Mouse (Mus musculus) urinary bladder, adult 2 months (tissue): ENCODE results near the gene Pitpnm3. TPM values are rescaled to one million over a fixed set of nuclear protein-coding genes. Genes with fewer than 3 reads are reported as not detected.

ENCODE experiments used
- DNase-seq: peaks from one replicate; pipeline ENCODE4 v3.0.0; 2022; ENCODE audit warnings: low spot score
- polyA plus RNA-seq: library from polyadenylated mRNA; depleted of rRNA; stranded (reverse); fragments of >200 nt; gene quantifications from 2 replicates; pipeline ENCODE4 v1.2.3, GENCODE M21; 2012

The Pitpnm3 gene
- polyA plus RNA-seq, 1 experiment, result 9.9 TPM

GRCm38 (mm10) chr11:72050895-72051858, 84.4 kb downstream of the Pitpnm3 start:
- DNase-seq, result no peak

DNA sequence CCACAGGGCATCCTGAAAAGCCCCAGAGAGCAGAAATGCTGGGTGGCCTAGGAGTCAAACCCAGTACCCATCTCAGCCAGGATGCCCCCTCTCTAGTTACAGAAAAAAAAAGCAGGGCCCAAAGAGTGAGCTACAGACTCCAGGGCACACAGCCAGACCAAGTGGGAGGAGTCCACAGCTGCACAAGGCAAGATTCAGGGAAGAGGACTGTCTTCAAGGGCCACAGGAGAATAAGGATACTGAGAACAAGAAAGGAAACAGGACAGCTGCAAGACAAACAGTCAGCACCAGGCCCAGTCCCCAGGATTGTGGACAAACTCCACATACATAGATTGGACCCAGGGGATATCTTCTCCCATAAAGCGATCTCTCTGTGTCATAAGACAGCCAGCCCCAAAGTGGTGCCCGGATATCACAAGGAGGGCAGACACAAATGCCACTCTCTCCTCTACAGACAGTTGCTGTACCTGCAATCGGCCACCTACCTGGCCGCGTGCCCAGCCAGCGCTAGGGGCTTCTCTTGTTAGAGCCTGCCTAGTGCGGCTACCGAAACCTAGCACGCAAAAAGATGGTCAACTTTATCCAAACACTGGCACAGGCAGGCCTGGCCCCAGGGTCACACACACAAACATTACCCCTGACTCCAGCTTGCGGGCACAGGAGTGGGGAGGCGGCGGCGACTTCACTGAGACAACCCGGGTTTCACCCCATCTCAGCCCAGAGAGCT, 85.2 kb downstream of the Pitpnm3 start:
- DNase-seq, result no peak

GRCm38 (mm10) chr11:72049171-72049759, 86.3 kb downstream of the Pitpnm3 start:
- DNase-seq, result no peak

- no peak for DNase-seq
These were observed 86.8 kb downstream of the Pitpnm3 start for GRCm38 (mm10) chr11:72048730-72049129.

- DNase-seq, result no peak
These were observed 91.3 kb downstream of the Pitpnm3 start for GRCm38 (mm10) chr11:72044231-72044630.

DNA sequence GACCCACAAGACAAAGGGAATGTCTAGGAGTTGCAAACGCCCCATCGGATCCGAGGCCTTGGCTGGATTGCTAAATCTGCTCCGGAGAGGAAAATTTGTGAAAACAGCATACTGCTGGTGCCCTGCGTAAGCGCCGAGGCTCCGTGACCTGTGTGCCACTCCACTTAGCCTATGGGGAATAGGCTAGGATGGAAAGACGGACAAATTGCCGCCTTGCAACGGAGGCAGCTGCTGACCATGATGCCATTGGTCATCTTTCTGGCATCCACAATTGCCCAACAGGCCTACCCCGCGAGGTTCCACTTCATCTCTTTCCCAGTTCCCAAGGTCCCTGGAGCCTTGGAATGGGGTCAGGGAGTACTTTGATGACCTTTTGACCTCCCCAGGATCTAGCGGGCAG, 92.9 kb downstream of the Pitpnm3 start:
- no peak for DNase-seq

DNA sequence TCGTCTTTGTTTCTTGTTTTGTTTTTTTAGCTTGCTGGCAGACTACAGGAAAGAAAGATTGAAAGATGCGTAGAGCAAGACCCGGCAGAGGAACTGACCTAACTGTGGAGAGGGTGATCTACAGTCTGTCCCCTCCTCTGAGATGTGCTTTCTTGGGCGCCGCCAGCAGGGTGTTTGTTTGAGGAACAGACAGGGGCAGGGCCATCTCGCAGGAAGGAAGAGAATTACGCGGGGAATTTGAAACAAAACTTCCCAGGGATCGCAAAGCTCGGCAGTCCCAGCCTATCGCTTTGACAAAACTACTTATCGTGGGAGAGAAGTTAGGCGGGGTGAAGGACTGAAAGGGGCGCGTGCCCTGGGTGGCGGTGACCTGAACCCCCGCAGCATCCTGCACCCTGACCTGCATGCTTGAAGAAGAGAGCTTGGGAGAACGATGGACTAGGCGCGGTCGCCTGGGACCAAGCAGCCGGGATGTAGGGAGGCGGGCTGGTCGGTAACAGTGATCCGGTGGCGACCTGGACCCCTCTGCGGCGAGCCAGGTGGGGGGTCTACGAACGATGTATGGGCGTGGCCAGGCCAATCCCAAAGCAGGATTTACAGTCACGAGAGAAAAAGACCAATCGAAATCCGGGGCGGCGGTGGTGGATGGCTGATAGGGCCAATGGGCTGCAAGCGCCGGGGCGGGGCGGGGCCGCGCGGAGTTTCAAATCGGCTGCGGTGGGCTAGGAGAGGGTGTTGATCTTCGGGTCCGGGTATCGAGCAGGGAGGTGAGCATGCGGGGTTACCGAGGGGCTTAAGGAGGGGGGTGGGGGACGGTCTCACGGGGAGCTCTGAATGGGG, 93.6 kb downstream of the Pitpnm3 start, which contains the start of gene Pimreg:
Gene Pimreg, plus strand, starts transcription at position 265 of the 840 bp plus-strand sequence.
- peak; percentile 56 for DNase-seq

DNA sequence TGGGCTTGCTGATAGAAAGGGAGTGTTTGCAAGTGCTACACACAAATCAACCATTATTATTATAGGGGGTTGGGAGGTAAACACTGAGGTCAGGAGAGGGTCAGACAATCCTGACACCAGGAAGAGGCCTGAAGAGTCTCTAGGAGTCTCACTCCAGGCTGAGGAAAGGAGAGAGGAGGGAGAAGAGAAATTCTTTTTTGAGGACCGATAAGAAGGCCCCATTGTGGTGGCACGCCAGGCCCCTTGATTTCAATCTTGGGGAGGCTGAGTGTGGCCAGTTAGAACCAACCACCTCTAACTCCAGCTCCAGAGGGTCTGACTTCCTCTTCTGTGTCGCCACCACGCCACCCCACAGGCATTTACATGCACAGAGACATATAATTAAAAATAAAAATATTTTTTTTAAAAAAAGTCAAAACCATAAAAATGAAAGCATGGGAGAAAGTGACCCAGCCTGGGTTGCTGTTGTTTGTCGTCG, 94.2 kb downstream of the Pitpnm3 start:
- no peak for DNase-seq

GRCm38 (mm10) chr11:72039599-72040386, 95.8 kb downstream of the Pitpnm3 start:
- DNase-seq, result no peak

- peak; percentile 35 for DNase-seq
These were observed 97.6 kb downstream of the Pitpnm3 start for GRCm38 (mm10) chr11:72037996-72038395.

GRCm38 (mm10) chr11:72037409-72037808, 98.2 kb downstream of the Pitpnm3 start, which contains the start of gene Aipl1:
TSS of gene Aipl1 (minus strand) at chr11:72037509.
- no peak for DNase-seq

DNA sequence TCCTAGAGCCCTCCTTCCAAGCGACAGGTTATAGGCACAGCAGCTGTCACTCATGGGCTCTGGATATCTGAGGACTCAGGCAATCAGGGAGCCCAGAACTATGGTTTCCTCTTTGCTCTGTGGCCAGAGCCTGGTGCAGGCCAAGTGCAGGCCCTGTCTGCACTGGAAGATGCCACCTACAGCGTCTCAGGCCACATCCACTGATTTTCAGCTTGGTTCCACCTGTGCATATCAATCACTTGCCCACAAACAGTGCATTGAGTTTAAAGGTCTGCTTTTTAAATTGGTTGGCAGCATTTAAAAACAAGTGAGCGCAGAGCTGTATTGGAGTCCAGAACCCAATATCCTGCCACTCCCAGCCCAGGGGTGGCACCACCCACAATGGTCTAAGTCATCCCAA, 103.0 kb downstream of the Pitpnm3 start:
- DNase-seq, result no peak

DNA sequence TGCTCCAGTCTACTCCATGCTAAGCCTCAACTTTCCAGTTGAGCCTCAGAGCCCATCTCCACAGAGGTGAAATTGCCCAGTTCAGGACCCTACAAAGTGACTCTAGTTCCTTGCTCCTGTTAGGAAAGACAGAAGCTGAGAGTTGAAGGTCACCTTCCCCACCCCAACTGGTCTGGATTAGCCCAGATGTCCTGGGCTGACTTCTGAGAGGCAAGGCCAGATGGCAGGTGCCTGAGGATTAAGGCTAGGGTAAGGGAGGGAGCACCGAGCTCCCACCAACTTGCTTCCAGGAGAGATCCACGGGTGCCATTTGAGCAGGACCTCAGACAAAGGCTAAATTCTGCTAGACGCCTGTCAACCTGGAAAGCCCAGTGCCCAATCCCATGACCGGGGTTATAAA, 103.5 kb downstream of the Pitpnm3 start:
- DNase-seq, result no peak

DNA sequence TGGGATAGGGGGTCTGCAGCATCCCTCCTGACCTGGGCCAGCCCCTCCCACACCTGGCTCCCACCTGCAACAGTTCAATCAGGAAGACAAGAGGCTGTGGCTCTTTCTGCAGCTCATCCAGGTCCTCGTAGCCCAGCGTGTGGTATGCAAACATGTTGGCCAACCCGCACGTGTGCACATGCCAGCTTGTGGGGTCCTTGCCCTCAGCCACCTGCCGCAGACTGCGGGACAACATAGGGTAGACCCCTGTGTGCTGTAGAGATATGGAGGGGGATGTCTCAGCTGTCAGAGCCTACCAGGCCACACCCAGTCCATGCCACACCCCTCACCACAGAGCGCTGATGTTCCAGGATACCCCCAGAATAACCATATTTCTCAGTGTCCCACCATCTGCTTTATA, 104.2 kb downstream of the Pitpnm3 start:
- no peak for DNase-seq

- DNase-seq, result no peak
These were observed 106.4 kb downstream of the Pitpnm3 start for GRCm38 (mm10) chr11:72029143-72029542.

DNA sequence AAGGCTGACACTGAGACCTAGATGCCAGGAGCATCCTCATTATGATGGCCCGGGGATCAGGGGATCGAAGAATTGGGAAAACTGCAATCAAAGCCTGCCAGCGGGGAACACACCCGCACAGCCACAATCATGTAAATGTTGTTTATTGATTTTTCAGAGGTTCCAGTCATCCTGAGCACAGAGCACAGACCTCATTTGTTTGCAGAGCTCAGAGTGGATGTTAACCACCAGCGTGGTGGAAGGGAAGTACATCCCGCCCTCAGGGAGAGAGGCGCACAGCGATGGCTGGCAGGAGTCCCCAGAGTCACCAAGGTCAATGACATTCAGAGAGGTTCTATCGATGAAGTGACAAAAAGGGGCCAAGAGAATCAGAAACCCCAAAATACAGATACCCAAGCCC, 107.7 kb downstream of the Pitpnm3 start:
- DNase-seq, result no peak

DNA sequence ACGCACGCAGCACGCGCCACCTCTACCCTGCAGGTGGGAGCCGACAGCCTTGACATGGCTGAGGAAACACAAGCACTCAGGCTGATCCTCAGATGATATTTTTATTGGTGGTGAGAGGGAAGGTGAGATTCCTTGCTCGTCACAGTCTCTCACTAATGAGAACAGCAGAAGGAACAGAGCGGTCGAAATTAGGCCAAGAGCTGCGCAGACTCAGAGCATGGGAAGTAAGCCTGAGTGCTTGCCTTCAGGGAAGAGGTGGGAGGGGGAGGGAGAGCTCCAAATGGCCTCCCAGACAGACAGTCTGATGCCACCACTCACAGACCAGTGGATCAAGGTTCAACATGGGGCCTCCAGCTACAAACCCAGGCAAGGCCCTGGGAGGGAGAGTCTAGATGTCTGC, 109.1 kb downstream of the Pitpnm3 start:
- no peak for DNase-seq

- DNase-seq, result no peak
These were observed 109.7 kb downstream of the Pitpnm3 start for GRCm38 (mm10) chr11:72025843-72026242.

GRCm38 (mm10) chr11:72024193-72024781, 111.3 kb downstream of the Pitpnm3 start:
- no peak for DNase-seq

DNA sequence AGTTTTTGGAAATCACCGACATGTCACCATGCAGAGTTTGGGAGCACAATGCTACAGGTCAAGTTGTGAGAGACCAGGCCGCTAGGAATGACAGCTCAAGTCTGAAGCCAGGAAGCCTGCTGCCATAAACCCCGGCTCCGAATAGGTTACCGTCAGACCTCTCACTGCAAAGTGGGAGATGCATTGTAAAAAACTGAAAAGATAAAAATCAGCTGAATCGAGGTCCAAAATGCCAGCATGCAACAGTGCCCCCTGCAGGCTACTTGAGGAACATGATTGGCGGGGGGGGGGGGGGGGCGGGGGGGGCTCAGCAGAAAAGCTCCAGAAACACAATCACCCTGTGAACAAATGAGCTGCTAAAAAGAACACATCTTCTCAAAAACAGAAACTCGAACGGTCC, 112.0 kb downstream of the Pitpnm3 start:
- DNase-seq, result no peak
